Mouse (Mus musculus) left cerebral cortex, adult 2 months (tissue): ENCODE measurements at regions not wholly inside any gene's neighbourhood (a gene's known extent, or its start where the extent isn't known, plus 50 kb on each side); places are given as distances from the start of the nearest gene placed in this dataset.
"Not testable (repeated sequence)": the region's sequence is repeated elsewhere in the genome, so short reads cannot be mapped to it uniquely, and the experiment has no call there.

Source experiments
- DNase-seq, 2 experiments: peaks; one replicate each; pipeline ENCODE4 v3.0.0; 2021 to 2022; ENCODE audit warnings: low spot score in 2 of 2, mixed read lengths in 1 of 2; ENCODE audit errors: extremely low spot score in 1 of 2
- H3K27ac ChIP-seq: fragments of 200-600 bp; 2 replicates; pipeline ENCODE4 v1.8.1; 2022
- H3K4me3 ChIP-seq: fragments of 200-600 bp; 2 replicates; pipeline ENCODE4 v1.8.1; 2022
- CTCF ChIP-seq: fragments of 200-600 bp; IDR thresholded peaks from 2 replicates; pipeline ENCODE4 v1.8.1; 2022; ENCODE audit warnings: antibody characterized with exemption, mild to moderate bottlenecking, moderate library complexity
- intact Hi-C: fragments of 180-260 bp; cut with DNase I; formaldehyde crosslinking; loops from one replicate; pipeline ENCODE4 v1.15.1; 2025

DNA sequence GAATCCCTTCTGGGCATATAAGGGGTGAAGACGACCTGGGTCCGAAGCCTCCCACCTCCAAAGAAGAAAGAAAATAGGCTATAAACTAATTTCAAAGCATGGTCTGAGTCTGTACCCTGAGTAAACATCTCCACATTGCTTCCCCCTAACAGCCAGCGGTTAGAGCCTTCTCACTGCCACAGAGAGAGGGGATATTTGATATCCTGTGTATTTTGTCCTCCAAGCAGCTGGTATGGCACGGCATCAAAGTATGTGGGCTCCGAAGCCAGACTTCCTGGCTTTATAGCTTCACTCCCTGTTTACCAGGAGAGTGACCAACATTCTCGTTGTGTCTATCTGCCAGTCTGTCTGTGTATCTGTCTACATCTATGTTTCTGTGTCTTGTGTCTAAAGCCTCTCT lies 191.7 kb upstream of the Plxna2 start:
- no peak overlapping the region for H3K27ac ChIP-seq
- no peak for TF ChIP-seq CTCF
- no peak for DNase-seq
- intact Hi-C loops = no loop called here
- no peak overlapping the region for H3K4me3 ChIP-seq

GRCm38 (mm10) chr1:194424201-194424600 lies 193.8 kb upstream of the Plxna2 start:
- no peak overlapping the region for H3K27ac ChIP-seq
- intact Hi-C loops = no loop called here
- H3K4me3 ChIP-seq = no peak overlapping the region

DNA sequence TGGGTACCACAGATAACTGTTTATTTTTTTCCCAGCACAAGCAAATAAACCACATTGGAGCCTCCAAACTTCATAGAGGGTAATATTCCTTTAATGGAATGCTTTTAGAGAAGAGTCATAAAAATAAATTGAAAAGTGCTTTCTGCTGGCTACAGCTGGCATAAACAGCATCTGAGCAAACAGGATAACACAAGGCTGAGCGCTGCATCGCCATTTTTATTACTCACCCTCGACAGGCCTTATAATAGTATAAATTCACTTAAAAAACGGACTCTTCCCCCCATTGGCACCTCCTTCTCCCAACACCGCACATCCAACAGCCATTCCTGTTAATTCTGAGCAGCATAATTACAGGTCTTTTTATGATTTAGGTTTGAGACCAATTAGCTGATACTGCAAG lies 205.8 kb upstream of the Plxna2 start:
- no peak for TF ChIP-seq CTCF
- DNase-seq = no peak
- no peak overlapping the region for H3K4me3 ChIP-seq
- intact Hi-C loops = no loop called here
- no peak overlapping the region for H3K27ac ChIP-seq

More at GRCm38 (mm10) chr1:194424201-194424600, 193.8 kb upstream of the Plxna2 start:
- no peak for TF ChIP-seq CTCF
- no peak for DNase-seq

- no peak overlapping the region for H3K4me3 ChIP-seq
- intact Hi-C loops = no loop called here
- H3K27ac ChIP-seq = no peak overlapping the region
- no peak for TF ChIP-seq CTCF
- DNase-seq = no peak
These were observed 206.2 kb upstream of the Plxna2 start for GRCm38 (mm10) chr1:194411788-194412187.

DNA sequence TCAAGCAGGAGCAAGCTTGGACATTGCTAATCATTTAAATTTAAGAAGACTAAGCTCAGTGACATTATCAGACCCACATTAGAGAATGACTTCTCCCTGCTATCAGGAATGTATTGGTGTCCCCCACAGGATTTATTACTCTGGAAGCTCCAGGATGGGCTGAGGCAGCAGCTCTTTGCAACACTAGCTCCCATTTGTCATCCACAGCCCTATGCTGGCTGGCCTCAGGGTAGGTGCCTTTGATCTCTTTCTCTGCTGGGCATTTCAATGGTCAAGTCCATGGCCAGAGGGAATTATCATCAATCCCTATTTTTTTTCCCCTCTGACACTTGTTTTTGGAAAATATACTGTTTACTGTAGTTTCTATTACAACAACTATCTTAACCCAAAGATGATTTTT lies 218.7 kb upstream of the Plxna2 start:
- no peak for DNase-seq
- Histone ChIP-seq H3K27ac (no peak overlapping the region), H3K4me3 (no peak overlapping the region)
- TF ChIP-seq CTCF = no peak
- intact Hi-C loops = no loop called here

DNA sequence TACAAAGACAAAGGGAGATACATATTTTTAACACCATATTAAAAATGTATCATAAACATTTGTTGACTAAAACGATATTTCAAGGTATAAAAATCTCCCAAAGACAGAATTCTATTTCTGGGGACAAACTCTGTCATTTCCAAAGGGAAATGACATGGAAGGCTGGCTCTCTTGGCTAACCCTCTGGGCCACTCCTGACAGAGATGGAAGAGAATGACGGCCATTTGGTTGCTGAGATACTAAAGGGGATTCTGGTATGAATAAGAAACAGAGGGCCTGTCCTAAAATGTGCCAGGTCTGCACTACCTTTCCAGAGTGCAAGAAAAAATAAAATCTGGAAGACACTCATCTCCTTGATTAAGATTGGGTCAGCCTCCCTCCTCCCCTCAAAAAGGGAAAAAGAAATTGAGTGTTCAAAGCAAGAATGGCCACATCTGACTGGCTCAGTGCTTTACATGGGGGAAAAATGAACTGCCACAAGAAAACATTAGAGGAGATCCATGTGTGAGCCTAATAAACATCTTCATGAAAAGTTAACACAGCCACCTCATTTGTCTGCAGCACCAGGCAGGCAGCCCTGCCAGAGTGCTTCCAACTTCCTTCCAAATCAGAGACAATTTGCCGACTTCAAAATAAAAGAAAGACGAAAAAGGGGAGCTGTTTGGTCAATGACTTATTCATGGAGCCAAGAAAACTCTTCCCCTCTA lies 221.1 kb upstream of the Plxna2 start:
- Histone ChIP-seq H3K4me3 (no peak overlapping the region), H3K27ac (no peak overlapping the region)
- TF ChIP-seq CTCF = no peak
- DNase-seq = no peak
- intact Hi-C loops = no loop called here

DNA sequence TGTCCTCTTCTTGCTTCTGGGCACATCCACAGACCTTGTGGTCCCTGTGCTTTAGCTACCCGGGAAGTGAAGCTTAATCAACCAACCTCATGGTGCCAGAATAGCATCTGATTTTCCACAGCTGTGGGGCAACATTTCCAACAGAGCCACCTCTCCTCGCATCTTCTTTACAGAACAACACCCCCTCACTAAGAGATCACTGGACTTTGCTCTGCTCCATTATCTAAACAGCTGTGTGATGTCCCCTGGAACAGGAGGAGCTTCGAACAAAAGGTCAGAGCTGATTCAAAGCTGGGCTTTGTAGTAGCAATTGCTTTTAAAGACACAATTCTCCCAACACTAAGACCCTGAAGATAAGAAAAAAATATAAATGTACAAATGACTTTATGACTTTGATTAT lies 224.3 kb upstream of the Plxna2 start:
- intact Hi-C loops = no loop called here
- H3K4me3 ChIP-seq = no peak overlapping the region
- H3K27ac ChIP-seq = no peak overlapping the region
- no peak for DNase-seq
- TF ChIP-seq CTCF = no peak

DNA sequence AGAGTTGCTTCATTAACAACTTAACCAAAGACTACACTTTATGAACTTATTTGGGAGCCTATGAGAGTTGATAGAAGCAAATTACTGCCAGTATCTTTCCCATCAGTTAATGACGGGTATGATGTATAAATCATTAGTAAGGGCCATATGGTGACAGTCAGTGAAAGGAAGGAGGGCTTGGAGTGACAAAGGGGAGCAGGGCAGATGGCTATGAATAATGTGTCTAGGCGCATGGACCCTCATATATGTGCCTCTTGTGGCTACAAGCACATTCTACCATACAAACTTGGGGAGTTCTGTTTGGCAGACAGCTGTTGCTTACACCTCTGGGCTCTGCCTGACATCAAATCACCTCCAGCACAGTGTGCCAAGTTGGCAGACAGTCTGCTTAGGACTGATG lies 227.8 kb upstream of the Plxna2 start:
- H3K4me3 ChIP-seq = no peak overlapping the region
- DNase-seq = no peak
- intact Hi-C loops = no loop called here
- no peak for TF ChIP-seq CTCF
- no peak overlapping the region for H3K27ac ChIP-seq

GRCm38 (mm10) chr1:194378135-194378534 lies 239.9 kb upstream of the Plxna2 start:
- H3K27ac ChIP-seq = no peak overlapping the region
- intact Hi-C loops = no loop called here
- no peak for TF ChIP-seq CTCF
- H3K4me3 ChIP-seq = no peak overlapping the region
- DNase-seq = no peak

DNA sequence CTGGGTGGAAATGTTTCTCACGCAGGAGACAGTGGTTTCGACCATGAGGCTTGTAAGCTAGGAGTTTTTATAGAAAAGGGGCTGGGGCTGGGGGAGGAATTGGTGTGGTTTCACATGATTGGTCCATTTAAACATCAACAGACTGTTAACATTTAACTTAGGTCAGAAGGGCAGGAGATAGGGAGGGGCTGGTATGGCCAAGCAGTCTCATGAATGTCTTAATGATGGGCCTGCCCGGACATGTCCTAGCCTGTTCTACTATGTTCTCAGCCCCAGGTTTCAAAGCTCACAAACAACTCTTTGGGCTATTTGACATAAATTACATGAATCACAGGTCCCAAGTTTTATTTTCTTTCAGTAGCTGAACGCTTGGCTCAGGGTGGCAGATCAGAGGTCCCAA lies 244.5 kb upstream of the Plxna2 start:
- H3K4me3 ChIP-seq, DNase-seq, intact Hi-C loops, H3K27ac ChIP-seq: not testable (repeated sequence)

GRCm38 (mm10) chr1:194363917-194364316 lies 254.1 kb upstream of the Plxna2 start:
- no peak for DNase-seq
- intact Hi-C loops = no loop called here
- no peak for TF ChIP-seq CTCF
- no peak overlapping the region for H3K4me3 ChIP-seq
- no peak overlapping the region for H3K27ac ChIP-seq

DNA sequence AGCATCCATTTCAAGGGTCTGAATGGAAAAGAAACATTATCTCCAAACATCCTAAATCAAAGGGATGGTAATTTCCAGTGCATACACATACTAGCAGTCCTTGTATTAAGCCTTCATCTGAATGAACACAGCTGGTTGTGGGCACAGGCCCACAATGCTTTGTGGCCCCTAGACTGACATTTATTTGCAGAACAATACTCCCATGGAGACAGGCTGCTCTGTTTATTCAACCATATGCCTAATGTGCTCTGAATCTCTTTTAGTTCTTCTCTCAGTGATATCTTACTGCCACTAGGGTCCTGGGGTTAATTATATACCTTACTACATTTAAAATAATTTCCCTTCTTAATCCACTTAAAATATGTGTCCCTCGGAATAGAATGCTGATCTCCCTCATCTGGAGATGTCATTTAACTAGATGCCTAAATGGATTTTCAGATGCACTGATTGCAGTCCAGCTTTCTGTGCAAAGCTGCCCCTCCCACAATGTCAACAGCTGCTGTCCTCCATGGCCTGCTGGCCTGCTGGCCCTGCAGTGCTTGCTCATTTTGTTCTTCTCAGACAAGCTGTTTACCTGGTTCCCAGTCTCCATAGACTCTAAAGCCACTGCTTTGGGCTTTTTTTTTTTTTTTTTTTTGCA lies 254.8 kb upstream of the Plxna2 start:
- DNase-seq = no peak
- no peak overlapping the region for H3K4me3 ChIP-seq
- intact Hi-C loops = no loop called here
- no peak for TF ChIP-seq CTCF
- H3K27ac ChIP-seq = no peak overlapping the region

DNA sequence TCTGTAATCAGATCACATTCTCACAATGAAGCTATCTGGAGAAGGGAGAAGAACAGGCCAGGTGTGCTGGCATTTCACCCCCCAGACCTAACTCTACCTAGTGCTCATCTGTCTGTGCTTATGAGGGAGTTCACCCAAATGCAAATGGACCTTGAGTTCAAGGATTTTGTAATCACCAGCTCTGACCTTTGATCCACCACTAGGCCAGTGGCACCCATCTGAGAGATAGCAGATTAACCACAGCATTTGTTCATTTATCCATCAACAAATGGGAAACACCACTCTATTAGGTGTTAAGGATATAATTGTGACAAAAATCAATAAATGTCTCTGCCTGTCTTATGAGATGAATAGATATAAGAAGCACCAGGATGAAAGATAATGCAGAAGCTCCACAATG lies 255.7 kb upstream of the Plxna2 start:
- no peak overlapping the region for H3K4me3 ChIP-seq
- TF ChIP-seq CTCF = no peak
- no peak for DNase-seq

More for the DNA sequence above, 255.7 kb upstream of the Plxna2 start:
- intact Hi-C loops = no loop called here
- no peak overlapping the region for H3K27ac ChIP-seq
